Mouse (Mus musculus) heart, embryonic 12.5 days (tissue): ENCODE results near the gene Pde6h. TPM values are rescaled to one million over a fixed set of nuclear protein-coding genes. Genes with fewer than 3 reads are reported as not detected.

Experiments
- ATAC-seq: fragments of 200-750 bp; cut with Nextera tagmentation; 2 replicates; pipeline ENCODE4 v1.8.0; 2017; ENCODE audit warnings: moderate TSS enrichment, moderate library complexity; ENCODE audit not compliant: insufficient number of reproducible peaks, low FRiP score
- H3K27ac ChIP-seq: fragments of 300-500 bp; sonication (generic); 2 replicates; pipeline ENCODE4 v1.5.1; 2016; ENCODE audit warnings: mild to moderate bottlenecking, moderate library complexity; ENCODE audit not compliant: poor library complexity, severe bottlenecking
- H3K27me3 ChIP-seq: fragments of 300-500 bp; sonication (generic); replicated peaks from 2 replicates; pipeline ENCODE4 v1.6.1; 2016; ENCODE audit warnings: mild to moderate bottlenecking, moderate library complexity
- H3K36me3 ChIP-seq: fragments of 300-500 bp; sonication (generic); 2 replicates; pipeline ENCODE4 v1.6.1; 2016; ENCODE audit warnings: mild to moderate bottlenecking, moderate library complexity
- H3K4me1 ChIP-seq: fragments of 300-500 bp; sonication (generic); replicated peaks from 2 replicates; pipeline ENCODE4 v1.6.1; 2016; ENCODE audit warnings: mild to moderate bottlenecking
- H3K4me2 ChIP-seq: fragments of 300-500 bp; sonication (generic); 2 replicates; pipeline ENCODE4 v1.6.1; 2016; ENCODE audit warnings: mild to moderate bottlenecking, moderate library complexity
- H3K4me3 ChIP-seq: fragments of 300-500 bp; sonication (generic); 2 replicates; pipeline ENCODE4 v1.5.1; 2016; ENCODE audit warnings: mild to moderate bottlenecking
- H3K9ac ChIP-seq: fragments of 300-500 bp; sonication (generic); 2 replicates; pipeline ENCODE4 v1.6.1; 2016; ENCODE audit warnings: mild to moderate bottlenecking, moderate library complexity
- H3K9me3 ChIP-seq: fragments of 300-500 bp; sonication (generic); replicated peaks from 2 replicates; pipeline ENCODE4 v1.6.1; 2016; ENCODE audit warnings: mild to moderate bottlenecking, moderate library complexity
- WGBS: fragments of 180-500 bp; shearing (Covaris S2); methylation state at CpG from one replicate; pipeline ENCODE4 v1.1.7; 2016; 5-methylcytosine and 5-hydroxymethylcytosine counted together
- polyA plus RNA-seq: library from polyadenylated mRNA; unstranded; fragments of >200 nt; fragmentation: Nextera tagmentation; extraction: Ambion mirVana; gene quantifications from 2 replicates; pipeline ENCODE4 v1.2.1, GENCODE M21; 2016

Gene Pde6h
- polyA plus RNA-seq, 1 experiment from 2014 or later = 0.22 TPM

GRCm38 (mm10) chr6:136894532-136895339 is 28.9 kb upstream of the Pde6h start:
- Histone ChIP-seq H3K4me3 (no peak overlapping the region), H3K27ac (peak overlapping the region; percentile 67), H3K36me3 (no peaks in the 10 kb centered on the region), H3K4me1 (peaks cover 20% of the 10 kb centered on the region), H3K9me3 (0 out of 2 replicates have a peak, but pooled peaks cover 3% of the 10 kb centered on the region), H3K4me2 (no peak overlapping the region), H3K9ac (no peak overlapping the region), H3K27me3 (no peaks in the 10 kb centered on the region)
- ATAC-seq = no peak
- WGBS = 48% methylated on average over 15 of the region's 15 CpGs

GRCm38 (mm10) chr6:136897789-136898188 is 25.8 kb upstream of the Pde6h start:
- ATAC-seq = no peak
- Histone ChIP-seq H3K4me2 (no peak overlapping the region), H3K27ac (0 out of 2 replicates have a peak overlapping the region, but pooled peaks have one; percentile 35), H3K9me3 (0 out of 2 replicates have a peak, but pooled peaks cover 3% of the 10 kb centered on the region), H3K27me3 (no peaks in the 10 kb centered on the region), H3K9ac (no peak overlapping the region), H3K4me3 (no peak overlapping the region), H3K36me3 (no peaks in the 10 kb centered on the region), H3K4me1 (peaks cover 20% of the 10 kb centered on the region)
- WGBS = 52% methylated on average over 4 of the region's 4 CpGs

GRCm38 (mm10) chr6:136898222-136898621 is 25.4 kb upstream of the Pde6h start:
- H3K4me2 ChIP-seq = no peak overlapping the region
- H3K9ac ChIP-seq = no peak overlapping the region
- 10% methylated on average over 4 of the region's 4 CpGs for WGBS
- H3K27me3 ChIP-seq = no peaks in the 10 kb centered on the region
- H3K27ac ChIP-seq = peak overlapping the region; percentile 48; the same call in 1 of the 2 replicates
- no peaks in the 10 kb centered on the region for H3K36me3 ChIP-seq
- H3K9me3 ChIP-seq = 0 out of 2 replicates have a peak, but pooled peaks cover 3% of the 10 kb centered on the region
- H3K4me3 ChIP-seq = no peak overlapping the region
- peaks cover 20% of the 10 kb centered on the region for H3K4me1 ChIP-seq
- peak; percentile 60 for ATAC-seq

- 0 out of 2 replicates have a peak overlapping the region, but pooled peaks have one; percentile 48 for H3K27ac ChIP-seq
- H3K4me3 ChIP-seq = no peak overlapping the region
- peaks cover 20% of the 10 kb centered on the region for H3K4me1 ChIP-seq
- 0 out of 2 replicates have a peak, but pooled peaks cover 3% of the 10 kb centered on the region for H3K9me3 ChIP-seq
- 63% methylated on average over 2 of the region's 2 CpGs for WGBS
- no peaks in the 10 kb centered on the region for H3K27me3 ChIP-seq
- H3K4me2 ChIP-seq = no peak overlapping the region
- no peaks in the 10 kb centered on the region for H3K36me3 ChIP-seq
- no peak overlapping the region for H3K9ac ChIP-seq
- ATAC-seq = no peak
Measured at GRCm38 (mm10) chr6:136898954-136899353, 24.7 kb upstream of the Pde6h start.

GRCm38 (mm10) chr6:136900369-136901009 is 23.1 kb upstream of the Pde6h start:
- Histone ChIP-seq H3K36me3 (no peaks in the 10 kb centered on the region), H3K27ac (no peak overlapping the region), H3K4me1 (peaks cover 15% of the 10 kb centered on the region), H3K27me3 (no peaks in the 10 kb centered on the region), H3K9ac (no peak overlapping the region), H3K9me3 (0 out of 2 replicates have a peak, but pooled peaks cover 3% of the 10 kb centered on the region), H3K4me3 (no peak overlapping the region), H3K4me2 (no peak overlapping the region)
- no peak for ATAC-seq
- 47% methylated on average over 4 of the region's 4 CpGs for WGBS

- ATAC-seq = no peak
- 65% methylated on average over 2 of the region's 2 CpGs for WGBS
Measured at GRCm38 (mm10) chr6:136901010-136901409, 22.6 kb upstream of the Pde6h start.

GRCm38 (mm10) chr6:136902527-136902926 is 21.1 kb upstream of the Pde6h start:
- H3K36me3 ChIP-seq = no peaks in the 10 kb centered on the region
- H3K27me3 ChIP-seq = no peaks in the 10 kb centered on the region
- 79% methylated on average over 9 of the region's 9 CpGs for WGBS
- no peak overlapping the region for H3K4me2 ChIP-seq
- peaks cover 20% of the 10 kb centered on the region for H3K4me1 ChIP-seq
- H3K9me3 ChIP-seq = 0 out of 2 replicates have a peak, but pooled peaks cover 3% of the 10 kb centered on the region
- H3K9ac ChIP-seq = no peak overlapping the region
- no peak overlapping the region for H3K27ac ChIP-seq
- no peak overlapping the region for H3K4me3 ChIP-seq
- no peak for ATAC-seq

More at GRCm38 (mm10) chr6:136901010-136901409, 22.6 kb upstream of the Pde6h start:
- H3K9me3 ChIP-seq = 0 out of 2 replicates have a peak, but pooled peaks cover 3% of the 10 kb centered on the region
- H3K36me3 ChIP-seq = no peaks in the 10 kb centered on the region
- H3K27ac ChIP-seq = no peak overlapping the region
- H3K4me1 ChIP-seq = peaks cover 15% of the 10 kb centered on the region
- H3K9ac ChIP-seq = no peak overlapping the region
- no peaks in the 10 kb centered on the region for H3K27me3 ChIP-seq
- no peak overlapping the region for H3K4me3 ChIP-seq
- no peak overlapping the region for H3K4me2 ChIP-seq

- no peak for ATAC-seq
- no peak overlapping the region for H3K4me2 ChIP-seq
- 0 out of 2 replicates have a peak, but pooled peaks cover 3% of the 10 kb centered on the region for H3K9me3 ChIP-seq
- WGBS = 67% methylated on average over 8 of the region's 8 CpGs
- no peak overlapping the region for H3K9ac ChIP-seq
- no peak overlapping the region for H3K4me3 ChIP-seq
- H3K36me3 ChIP-seq = no peaks in the 10 kb centered on the region
- no peak overlapping the region for H3K27ac ChIP-seq
- peaks cover 7% of the 10 kb centered on the region for H3K4me1 ChIP-seq
- H3K27me3 ChIP-seq = no peaks in the 10 kb centered on the region
Measured at GRCm38 (mm10) chr6:136903885-136904470, 19.7 kb upstream of the Pde6h start.

GRCm38 (mm10) chr6:136906283-136906936 is 17.2 kb upstream of the Pde6h start:
- H3K4me1 ChIP-seq = peaks cover 19% of the 10 kb centered on the region
- no peaks in the 10 kb centered on the region for H3K36me3 ChIP-seq
- 64% methylated on average over 19 of the region's 19 CpGs for WGBS
- ATAC-seq = no peak
- no peak overlapping the region for H3K9ac ChIP-seq
- no peaks in the 10 kb centered on the region for H3K9me3 ChIP-seq
- H3K27ac ChIP-seq = no peak overlapping the region
- no peak overlapping the region for H3K4me2 ChIP-seq
- H3K4me3 ChIP-seq = no peak overlapping the region
- no peaks in the 10 kb centered on the region for H3K27me3 ChIP-seq

- Histone ChIP-seq H3K9ac (no peak overlapping the region), H3K4me3 (no peak overlapping the region), H3K27ac (no peak overlapping the region), H3K36me3 (no peaks in the 10 kb centered on the region), H3K4me1 (peaks cover 19% of the 10 kb centered on the region), H3K9me3 (no peaks in the 10 kb centered on the region), H3K27me3 (no peaks in the 10 kb centered on the region), H3K4me2 (no peak overlapping the region)
- 74% methylated on average over 10 of the region's 10 CpGs for WGBS
- ATAC-seq = no peak
Measured at GRCm38 (mm10) chr6:136906937-136907293, 16.7 kb upstream of the Pde6h start.
